Mouse (Mus musculus): ENCODE data around the gene Olfr1311. TPM values are rescaled to one million over a fixed set of nuclear protein-coding genes. Genes with fewer than 3 reads are reported as not detected.

Olfr1311 gene
- not detected for polyA plus RNA-seq (2017; shearing (Covaris generic))

DNA sequence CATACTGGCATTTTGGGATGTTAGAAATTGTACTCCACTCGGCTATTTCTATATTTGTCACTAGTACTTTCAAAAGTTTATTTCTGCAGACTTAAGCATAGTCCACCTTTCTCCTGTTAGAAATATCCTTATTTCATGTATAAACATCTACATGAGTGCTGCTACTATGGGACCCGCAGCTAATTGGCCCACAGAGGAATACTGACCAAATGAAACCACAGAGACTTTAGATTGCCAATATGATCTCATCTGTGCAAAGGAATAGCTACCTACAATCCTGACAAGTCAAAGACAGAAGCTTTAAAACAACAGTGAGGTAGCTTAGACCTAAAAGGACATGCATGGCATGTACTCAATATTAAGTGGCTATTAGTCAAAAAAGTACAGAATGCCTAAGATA lies at the start of gene Olfr1311:
TSS of gene Olfr1311 (minus strand) at position 101 of the 400 bp plus-strand sequence.

GRCm38 (mm10) chr2:112050138-112050537 lies 25.9 kb upstream of the Olfr1311 start, which contains the start of gene Olfr1312:
TSS of gene Olfr1312 (minus strand) at chr2:112050238.

GRCm38 (mm10) chr2:112012608-112013007 lies 11.6 kb downstream of the Olfr1311 start, which contains the start of gene Olfr1310:
TSS of gene Olfr1310 (minus strand) at chr2:112012708.

GRCm38 (mm10) chr2:111990181-111990580 lies 34.0 kb downstream of the Olfr1311 start, which contains the start of gene Olfr1309:
TSS of gene Olfr1309 (minus strand) at chr2:111990281.

Other genes starting within 250 kb of the Olfr1311 start
- gene Olfr1302, start 247.0 kb downstream of the Olfr1311 start, polyA plus RNA-seq (2017; shearing (Covaris generic)): not detected
- not detected for gene Olfr1303, start 204.1 kb downstream of the Olfr1311 start, polyA plus RNA-seq (2017; shearing (Covaris generic))
- gene Olfr1305, start 147.3 kb downstream of the Olfr1311 start, polyA plus RNA-seq (2017; shearing (Covaris generic)): not detected
- gene Olfr1306, start 108.1 kb downstream of the Olfr1311 start, polyA plus RNA-seq (2017; shearing (Covaris generic)): under 1 TPM in 1 of 2 experiments, not detected in 1; 0.15 TPM
- under 1 TPM; 0.12 to 0.43 TPM for gene Olfr1307, start 75.0 kb downstream of the Olfr1311 start, polyA plus RNA-seq (2017; shearing (Covaris generic))
- gene Olfr1308, start 59.5 kb downstream of the Olfr1311 start, polyA plus RNA-seq (2017; shearing (Covaris generic)): not detected
- under 1 TPM in 1 of 2 experiments, not detected in 1; 0.33 TPM for gene Olfr1309, start 34.1 kb downstream of the Olfr1311 start, polyA plus RNA-seq (2017; shearing (Covaris generic))
- under 1 TPM in 1 of 2 experiments, not detected in 1; 0.05 TPM for gene Olfr1310, start 11.7 kb downstream of the Olfr1311 start, polyA plus RNA-seq (2017; shearing (Covaris generic))
- under 1 TPM; 0.10 to 0.22 TPM for gene Olfr1312, start 25.8 kb upstream of the Olfr1311 start, polyA plus RNA-seq (2017; shearing (Covaris generic))
- gene Olfr1313, start 53.4 kb upstream of the Olfr1311 start, polyA plus RNA-seq (2017; shearing (Covaris generic)): under 1 TPM in 1 of 2 experiments, not detected in 1; 0.11 TPM
- under 1 TPM in 1 of 2 experiments, not detected in 1; 0.12 TPM for gene Olfr1314, start 72.4 kb upstream of the Olfr1311 start, polyA plus RNA-seq (2017; shearing (Covaris generic))
- gene Olfr1315-ps1, start 91.0 kb upstream of the Olfr1311 start, polyA plus RNA-seq (2017; shearing (Covaris generic)): not detected
- gene Olfr1316, start 110.6 kb upstream of the Olfr1311 start, polyA plus RNA-seq (2017; shearing (Covaris generic)): not detected
- not detected for gene Olfr1317, start 115.9 kb upstream of the Olfr1311 start, polyA plus RNA-seq (2017; shearing (Covaris generic))
- not detected for gene Olfr1318, start 129.8 kb upstream of the Olfr1311 start, polyA plus RNA-seq (2017; shearing (Covaris generic))
- gene Lpcat4, start 215.1 kb upstream of the Olfr1311 start, polyA plus RNA-seq (2017; shearing (Covaris generic)): 100 to 1,000 TPM; 109 to 162 TPM
- 1 to 10 TPM in 1 of 2 experiments, under 1 TPM in 1; 0.25 to 2.1 TPM for gene Nutm1, start 234.9 kb upstream of the Olfr1311 start, polyA plus RNA-seq (2017; shearing (Covaris generic))
- gene Nop10, start 237.5 kb upstream of the Olfr1311 start, polyA plus RNA-seq (2017; shearing (Covaris generic)): 100 to 1,000 TPM; 129 to 166 TPM
- gene Slc12a6, start 241.4 kb upstream of the Olfr1311 start, polyA plus RNA-seq (2017; shearing (Covaris generic)): 10 to 100 TPM; 69.5 to 78.8 TPM
- gene Gm21985, start 241.9 kb upstream of the Olfr1311 start, polyA plus RNA-seq (2017; shearing (Covaris generic)): not detected